In genomic region chr13:3694599-3695343, GRCm38 (mm10) we compare ENCODE assay signal across 8 mouse cellular contexts.
DNase-seq lines count a peak whose midpoint lies in the region; ATAC-seq lines count a peak whose summit lies in the region.

No protein-coding gene starts in this region.

- H3K9me3 ChIP-seq in heart, embryonic 10.5 days = no peaks in the 10 kb centered on the region
- H3K9me3 ChIP-seq in midbrain, embryonic 15.5 days = no peaks in the 10 kb centered on the region

- peak; percentile 11 for DNase-seq in 3134 (ENCODE audit: extremely low read depth, insufficient read length, low spot score)
- peak; percentile 90 for DNase-seq in NIH3T3 (ENCODE audit: low read depth)
- DNase-seq in heart, embryonic 10.5 days (ENCODE audit: low spot score) = peak; percentile 95
- peak; percentile 58 to 79 for DNase-seq in kidney, postnatal 4 days
- no peak for DNase-seq in left cerebral cortex, adult 18-20 months (ENCODE audit: low spot score in 2 of 2)
- DNase-seq in thymus, postnatal 0 days (ENCODE audit: low spot score) = no peak

- H3K27me3 ChIP-seq in heart, embryonic 10.5 days (ENCODE audit: insufficient read depth, poor library complexity, severe bottlenecking) = no peaks in the 10 kb centered on the region
- no peaks in the 10 kb centered on the region for H3K27me3 ChIP-seq in midbrain, embryonic 15.5 days (replicated peaks)

- H3K4me2 ChIP-seq in midbrain, embryonic 15.5 days = no peak overlapping the region

- H3K27ac ChIP-seq in heart, embryonic 10.5 days = peak overlapping the region; percentile 80
- H3K27ac ChIP-seq in midbrain, embryonic 15.5 days = no peak overlapping the region

- ATAC-seq in midbrain, embryonic 15.5 days (replicated peaks) = peak; percentile 37; the same call in 1 of the 2 replicates
- no peak for ATAC-seq in granulocyte monocyte progenitor cell, adult 5-6 weeks (replicated peaks; ENCODE audit: poor library complexity, severe bottlenecking)

- no peaks in the 10 kb centered on the region for H3K36me3 ChIP-seq in heart, embryonic 10.5 days
- H3K36me3 ChIP-seq in midbrain, embryonic 15.5 days (replicated peaks) = no peaks in the 10 kb centered on the region

- 17% methylated on average over 11 of the region's 11 CpGs for WGBS in heart, embryonic 10.5 days
- 10% methylated on average over 11 of the region's 11 CpGs for WGBS in midbrain, embryonic 15.5 days

- H3K4me3 ChIP-seq in heart, embryonic 10.5 days = peak overlapping the region; percentile 27
- no peak overlapping the region for H3K4me3 ChIP-seq in midbrain, embryonic 15.5 days

- H3K9ac ChIP-seq in midbrain, embryonic 15.5 days = no peak overlapping the region

- peaks cover 33% of the 10 kb centered on the region for H3K4me1 ChIP-seq in heart, embryonic 10.5 days
- H3K4me1 ChIP-seq in midbrain, embryonic 15.5 days = 0 out of 2 replicates have a peak, but pooled peaks cover 3% of the 10 kb centered on the region

Comparison
In these comparisons a context has a peak if more than half of its experiments do, and no peak if none do; other contexts are left out.
1. DNase-seq: peak in 3134 (single experiment), NIH3T3 (single experiment), heart, embryonic 10.5 days (single experiment) and kidney, postnatal 4 days (2 of 2); none in left cerebral cortex, adult 18-20 months (0 of 2) and thymus, postnatal 0 days (single experiment).